Mouse (Mus musculus): ENCODE measurements at regions not wholly inside any gene's neighbourhood (a gene's known extent, or its start where the extent isn't known, plus 50 kb on each side); places are given as distances from the start of the nearest gene placed in this dataset.

GRCm38 (mm10) chr12:107729301-107729700, 240.9 kb downstream of the 3110018I06Rik start:
- no peak overlapping the region for H3K4me3 ChIP-seq (ENCODE audit: low read depth, low read length)
- no peak overlapping the region for H3K4me2 ChIP-seq (ENCODE audit: low read depth, low read length)
- H3K9ac ChIP-seq (replicated peaks; ENCODE audit: low read length): no peak overlapping the region
- H3K4me1 ChIP-seq (ENCODE audit: control insufficient read depth, insufficient read depth, low read length): no peaks in the 10 kb centered on the region
- no peaks in the 10 kb centered on the region for H3K9me3 ChIP-seq (replicated peaks; ENCODE audit: control insufficient read depth, low read length)
- ATAC-seq (replicated peaks; ENCODE audit: insufficient number of reproducible peaks, low FRiP score, low TSS enrichment, low read depth) (no peak), DNase-seq (ENCODE audit: low spot score) (no peak)
- H3K27me3 ChIP-seq (ENCODE audit: control insufficient read depth, insufficient read depth, low read length): no peaks in the 10 kb centered on the region
- no peaks in the 10 kb centered on the region for H3K36me3 ChIP-seq (replicated peaks; ENCODE audit: control insufficient read depth, insufficient read depth, low read depth, low read length)
- WGBS: 82% methylated on average over 11 of the region's 11 CpGs
- H3K27ac ChIP-seq (replicated peaks; ENCODE audit: low read depth, low read length): no peak overlapping the region; the same call in 1 of the 2 replicates

- WGBS: 76% methylated on average over 4 of the region's 4 CpGs
- H3K36me3 ChIP-seq (replicated peaks; ENCODE audit: control insufficient read depth, insufficient read depth, low read depth, low read length): no peaks in the 10 kb centered on the region
- DNase-seq (ENCODE audit: low spot score) (no peak), ATAC-seq (replicated peaks; ENCODE audit: insufficient number of reproducible peaks, low FRiP score, low TSS enrichment, low read depth) (no peak)
- no peaks in the 10 kb centered on the region for H3K4me1 ChIP-seq (ENCODE audit: control insufficient read depth, insufficient read depth, low read length)
- no peak overlapping the region for H3K4me2 ChIP-seq (ENCODE audit: low read depth, low read length)
- no peaks in the 10 kb centered on the region for H3K27me3 ChIP-seq (ENCODE audit: control insufficient read depth, insufficient read depth, low read length)
- H3K9me3 ChIP-seq (replicated peaks; ENCODE audit: control insufficient read depth, low read length): no peaks in the 10 kb centered on the region
- no peak overlapping the region for H3K4me3 ChIP-seq (ENCODE audit: low read depth, low read length)
- H3K27ac ChIP-seq (replicated peaks; ENCODE audit: low read depth, low read length): no peak overlapping the region
- H3K9ac ChIP-seq (replicated peaks; ENCODE audit: low read length): no peak overlapping the region
Measured at GRCm38 (mm10) chr12:107730940-107731339, 242.5 kb downstream of the 3110018I06Rik start.

GRCm38 (mm10) chr12:107734536-107734935, 246.1 kb downstream of the 3110018I06Rik start:
- Histone ChIP-seq H3K9ac (replicated peaks; ENCODE audit: low read length) (no peak overlapping the region), H3K4me1 (ENCODE audit: control insufficient read depth, insufficient read depth, low read length) (no peaks in the 10 kb centered on the region), H3K36me3 (replicated peaks; ENCODE audit: control insufficient read depth, insufficient read depth, low read depth, low read length) (no peaks in the 10 kb centered on the region), H3K27me3 (ENCODE audit: control insufficient read depth, insufficient read depth, low read length) (no peaks in the 10 kb centered on the region), H3K4me3 (ENCODE audit: low read depth, low read length) (no peak overlapping the region), H3K27ac (replicated peaks; ENCODE audit: low read depth, low read length) (no peak overlapping the region), H3K9me3 (replicated peaks; ENCODE audit: control insufficient read depth, low read length) (no peaks in the 10 kb centered on the region), H3K4me2 (ENCODE audit: low read depth, low read length) (no peak overlapping the region)
- ATAC-seq (replicated peaks; ENCODE audit: insufficient number of reproducible peaks, low FRiP score, low TSS enrichment, low read depth): no peak
- 87% methylated on average over 6 of the region's 6 CpGs for WGBS
- DNase-seq (ENCODE audit: low spot score): no peak

- Histone ChIP-seq H3K9ac (replicated peaks; ENCODE audit: low read length) (no peak overlapping the region), H3K4me3 (ENCODE audit: low read depth, low read length) (no peak overlapping the region), H3K9me3 (replicated peaks; ENCODE audit: control insufficient read depth, low read length) (no peaks in the 10 kb centered on the region), H3K27ac (replicated peaks; ENCODE audit: low read depth, low read length) (no peak overlapping the region), H3K4me1 (ENCODE audit: control insufficient read depth, insufficient read depth, low read length) (peaks cover 2% of the 10 kb centered on the region; the same call in 1 of the 2 replicates), H3K27me3 (ENCODE audit: control insufficient read depth, insufficient read depth, low read length) (no peaks in the 10 kb centered on the region), H3K4me2 (ENCODE audit: low read depth, low read length) (no peak overlapping the region), H3K36me3 (replicated peaks; ENCODE audit: control insufficient read depth, insufficient read depth, low read depth, low read length) (no peaks in the 10 kb centered on the region)
- no peak for DNase-seq (ENCODE audit: low spot score)
- ATAC-seq (replicated peaks; ENCODE audit: insufficient number of reproducible peaks, low FRiP score, low TSS enrichment, low read depth): no peak
- 64% methylated on average over 13 of the region's 13 CpGs for WGBS
Measured at GRCm38 (mm10) chr12:107742641-107743040, 254.2 kb downstream of the 3110018I06Rik start.

GRCm38 (mm10) chr12:107744822-107745221, 256.4 kb downstream of the 3110018I06Rik start:
- no peaks in the 10 kb centered on the region for H3K27me3 ChIP-seq (ENCODE audit: control insufficient read depth, insufficient read depth, low read length)
- H3K9ac ChIP-seq (replicated peaks; ENCODE audit: low read length): no peak overlapping the region
- WGBS: 95% methylated on average over 8 of the region's 8 CpGs
- ATAC-seq (replicated peaks; ENCODE audit: insufficient number of reproducible peaks, low FRiP score, low TSS enrichment, low read depth) (no peak), DNase-seq (ENCODE audit: low spot score) (no peak)
- peaks cover 2% of the 10 kb centered on the region; the same call in 1 of the 2 replicates for H3K4me1 ChIP-seq (ENCODE audit: control insufficient read depth, insufficient read depth, low read length)
- no peaks in the 10 kb centered on the region for H3K36me3 ChIP-seq (replicated peaks; ENCODE audit: control insufficient read depth, insufficient read depth, low read depth, low read length)
- H3K4me2 ChIP-seq (ENCODE audit: low read depth, low read length): no peak overlapping the region
- no peak overlapping the region for H3K4me3 ChIP-seq (ENCODE audit: low read depth, low read length)
- no peaks in the 10 kb centered on the region for H3K9me3 ChIP-seq (replicated peaks; ENCODE audit: control insufficient read depth, low read length)
- no peak overlapping the region for H3K27ac ChIP-seq (replicated peaks; ENCODE audit: low read depth, low read length)

GRCm38 (mm10) chr12:107748481-107749380, 254.7 kb downstream of the Bcl11b start:
- DNase-seq (ENCODE audit: low spot score): peak; percentile 71
- H3K27ac ChIP-seq (replicated peaks; ENCODE audit: low read depth, low read length): peak overlapping the region; percentile 37; the same call in 1 of the 2 replicates

GRCm38 (mm10) chr12:107749381-107750085, 253.9 kb downstream of the Bcl11b start:
- Histone ChIP-seq H3K4me2 (ENCODE audit: low read depth, low read length) (no peak overlapping the region), H3K9me3 (replicated peaks; ENCODE audit: control insufficient read depth, low read length) (no peaks in the 10 kb centered on the region), H3K9ac (replicated peaks; ENCODE audit: low read length) (no peak overlapping the region), H3K27me3 (ENCODE audit: control insufficient read depth, insufficient read depth, low read length) (no peaks in the 10 kb centered on the region), H3K36me3 (replicated peaks; ENCODE audit: control insufficient read depth, insufficient read depth, low read depth, low read length) (no peaks in the 10 kb centered on the region), H3K27ac (replicated peaks; ENCODE audit: low read depth, low read length) (no peak overlapping the region), H3K4me1 (ENCODE audit: control insufficient read depth, insufficient read depth, low read length) (peaks cover 8% of the 10 kb centered on the region; the same call in 1 of the 2 replicates), H3K4me3 (ENCODE audit: low read depth, low read length) (no peak overlapping the region)
- ATAC-seq (replicated peaks; ENCODE audit: insufficient number of reproducible peaks, low FRiP score, low TSS enrichment, low read depth) (no peak), DNase-seq (ENCODE audit: low spot score) (no peak)
- WGBS: 72% methylated on average over 11 of the region's 11 CpGs

More at GRCm38 (mm10) chr12:107748481-107749380, 254.7 kb downstream of the Bcl11b start:
- no peak overlapping the region for H3K4me3 ChIP-seq (ENCODE audit: low read depth, low read length)
- no peaks in the 10 kb centered on the region for H3K27me3 ChIP-seq (ENCODE audit: control insufficient read depth, insufficient read depth, low read length)
- 44% methylated on average over 18 of the region's 18 CpGs for WGBS
- no peak overlapping the region for H3K9ac ChIP-seq (replicated peaks; ENCODE audit: low read length)
- H3K36me3 ChIP-seq (replicated peaks; ENCODE audit: control insufficient read depth, insufficient read depth, low read depth, low read length): no peaks in the 10 kb centered on the region
- ATAC-seq (replicated peaks; ENCODE audit: insufficient number of reproducible peaks, low FRiP score, low TSS enrichment, low read depth): peak; percentile 32; the same call in 1 of the 2 replicates
- H3K4me2 ChIP-seq (ENCODE audit: low read depth, low read length): no peak overlapping the region
- peaks cover 8% of the 10 kb centered on the region; the same call in 1 of the 2 replicates for H3K4me1 ChIP-seq (ENCODE audit: control insufficient read depth, insufficient read depth, low read length)
- H3K9me3 ChIP-seq (replicated peaks; ENCODE audit: control insufficient read depth, low read length): no peaks in the 10 kb centered on the region

All from embryonic facial prominence, embryonic 11.5 days (tissue).